Mouse (Mus musculus) thymus, postnatal 36 days (tissue): ENCODE results near the gene 1700067K01Rik.

Experiments
- DNase-seq, 2 experiments: peaks; one replicate each; pipeline ENCODE4 v3.0.0; 2022; ENCODE audit warnings: mixed read lengths in 2 of 2

Gene 1700067K01Rik

GRCm38 (mm10) chr8:84012499-84013165 is 11.3 kb downstream of the 1700067K01Rik start:
- no peak for DNase-seq

GRCm38 (mm10) chr8:84015833-84016232 is 14.5 kb downstream of the 1700067K01Rik start:
- no peak for DNase-seq

GRCm38 (mm10) chr8:84019738-84020137 is 18.4 kb downstream of the 1700067K01Rik start:
- DNase-seq: no peak

- no peak for DNase-seq
Observed at GRCm38 (mm10) chr8:84021096-84021495, 19.8 kb downstream of the 1700067K01Rik start, which contains the start of gene Palm3. Gene Palm3, plus strand, starts transcription at chr8:84021471.

GRCm38 (mm10) chr8:84021569-84021968 is 20.3 kb downstream of the 1700067K01Rik start:
- DNase-seq: no peak

- no peak for DNase-seq
Observed at GRCm38 (mm10) chr8:84023085-84023484, 21.8 kb downstream of the 1700067K01Rik start.

- no peak for DNase-seq
Observed at GRCm38 (mm10) chr8:84023631-84024030, 22.3 kb downstream of the 1700067K01Rik start.

GRCm38 (mm10) chr8:84024171-84024570 is 22.9 kb downstream of the 1700067K01Rik start:
- DNase-seq: peak; percentile 66 to 67

GRCm38 (mm10) chr8:84025863-84026262 is 24.6 kb downstream of the 1700067K01Rik start:
- peak; percentile 79 to 86 for DNase-seq

GRCm38 (mm10) chr8:84027449-84027848 is 26.1 kb downstream of the 1700067K01Rik start:
- no peak for DNase-seq

- DNase-seq: no peak
Observed at GRCm38 (mm10) chr8:84029272-84029671, 28.0 kb downstream of the 1700067K01Rik start.

GRCm38 (mm10) chr8:84032777-84033176 is 31.5 kb downstream of the 1700067K01Rik start:
- no peak for DNase-seq

GRCm38 (mm10) chr8:84038015-84038414 is 36.7 kb downstream of the 1700067K01Rik start:
- no peak for DNase-seq

- peak; percentile 76 to 80 for DNase-seq
Observed at GRCm38 (mm10) chr8:84039050-84039449, 37.7 kb downstream of the 1700067K01Rik start.

GRCm38 (mm10) chr8:84042066-84042947 is 41.0 kb downstream of the 1700067K01Rik start, which contains the start of gene Il27ra:
Gene Il27ra, minus strand, starts transcription at chr8:84042589.
- DNase-seq: peak; percentile 80 to 84

- DNase-seq: no peak
Observed at GRCm38 (mm10) chr8:84042948-84043342, 41.6 kb downstream of the 1700067K01Rik start.

- DNase-seq: no peak
Observed at GRCm38 (mm10) chr8:84044103-84044502, 42.8 kb downstream of the 1700067K01Rik start.

GRCm38 (mm10) chr8:84044900-84045299 is 43.6 kb downstream of the 1700067K01Rik start, which contains the start of gene Rln3:
Gene Rln3, minus strand, starts transcription at chr8:84045000.
- no peak for DNase-seq

- no peak for DNase-seq
Observed at GRCm38 (mm10) chr8:84046505-84046904, 45.2 kb downstream of the 1700067K01Rik start.

- DNase-seq: no peak
Observed at GRCm38 (mm10) chr8:84048171-84048570, 46.9 kb downstream of the 1700067K01Rik start.

- no peak for DNase-seq
Observed at GRCm38 (mm10) chr8:84052746-84053145, 51.4 kb downstream of the 1700067K01Rik start.

- DNase-seq: no peak
Observed at GRCm38 (mm10) chr8:84053229-84053628, 51.9 kb downstream of the 1700067K01Rik start.
